Mouse (Mus musculus) cerebellum, postnatal 4 days (tissue): Measurements from ENCODE around the gene Jdp2.
"Not testable (repeated sequence)": the region's sequence is repeated elsewhere in the genome, so short reads cannot be mapped to it uniquely, and the experiment has no call there.

Source experiments
- DNase-seq, 2 experiments: peaks; one replicate each; pipeline ENCODE4 v3.0.0; 2022; ENCODE audit warnings: low spot score in 2 of 2, mixed read lengths in 1 of 2

Jdp2 gene

DNA sequence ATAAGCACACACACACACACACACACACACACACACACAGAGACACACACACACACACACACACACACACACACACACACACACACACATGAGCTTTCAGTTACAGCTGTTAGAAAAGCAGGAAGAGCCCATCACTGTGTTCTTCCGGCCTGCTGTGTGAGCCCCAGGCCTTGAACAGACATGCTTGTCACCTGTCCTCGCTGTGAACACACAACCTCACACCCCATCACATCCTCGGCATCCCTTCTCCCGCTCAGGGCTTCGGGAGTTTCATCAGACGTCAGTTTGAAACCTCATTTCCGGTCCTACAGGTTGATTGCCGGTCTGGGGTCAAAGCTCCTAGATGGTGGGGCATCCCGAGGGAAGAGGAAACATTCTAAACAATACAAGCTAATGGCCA lies 39.1 kb downstream of the Jdp2 start:
- DNase-seq, result no peak

DNA sequence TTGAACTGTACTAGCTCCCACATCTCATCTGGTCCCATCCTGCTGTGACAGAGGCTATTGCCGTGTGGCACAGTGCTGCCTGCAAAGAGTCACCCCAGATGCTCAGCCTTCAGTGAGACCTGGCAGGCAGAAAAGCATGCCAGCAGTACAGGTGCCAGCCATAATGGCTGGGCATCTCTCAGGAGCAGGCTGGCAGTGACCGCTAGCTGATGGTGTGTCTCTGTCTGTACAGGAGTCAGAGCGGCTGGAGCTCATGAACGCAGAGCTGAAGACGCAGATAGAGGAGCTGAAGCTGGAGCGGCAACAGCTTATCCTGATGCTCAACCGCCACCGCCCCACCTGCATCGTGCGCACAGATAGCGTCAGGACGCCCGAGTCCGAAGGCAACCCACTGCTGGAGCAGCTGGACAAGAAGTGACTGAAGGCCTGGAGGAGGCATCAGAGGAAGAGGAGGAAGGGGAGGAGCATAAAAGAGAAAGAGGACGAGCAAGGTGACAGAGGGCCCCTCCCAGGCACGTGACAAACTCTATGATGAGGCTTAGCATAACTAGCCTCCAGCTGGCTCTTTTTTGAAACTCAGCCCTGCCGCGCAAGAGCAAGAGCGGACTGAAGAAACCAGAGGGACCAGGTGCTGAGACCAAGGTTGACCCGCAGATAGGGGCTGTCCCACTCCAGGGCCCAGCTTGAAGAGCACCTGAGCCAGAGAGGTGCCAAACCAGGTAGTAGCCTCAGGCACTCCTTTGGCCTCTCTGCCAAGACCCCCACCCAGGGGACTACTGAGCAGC lies 39.9 kb downstream of the Jdp2 start:
- DNase-seq, result no peak

GRCm38 (mm10) chr12:85639326-85640008 lies 40.6 kb downstream of the Jdp2 start:
- DNase-seq, result peak; percentile 32 to 53

- DNase-seq, result no peak
Measured at GRCm38 (mm10) chr12:85640852-85641563, 42.2 kb downstream of the Jdp2 start.

DNA sequence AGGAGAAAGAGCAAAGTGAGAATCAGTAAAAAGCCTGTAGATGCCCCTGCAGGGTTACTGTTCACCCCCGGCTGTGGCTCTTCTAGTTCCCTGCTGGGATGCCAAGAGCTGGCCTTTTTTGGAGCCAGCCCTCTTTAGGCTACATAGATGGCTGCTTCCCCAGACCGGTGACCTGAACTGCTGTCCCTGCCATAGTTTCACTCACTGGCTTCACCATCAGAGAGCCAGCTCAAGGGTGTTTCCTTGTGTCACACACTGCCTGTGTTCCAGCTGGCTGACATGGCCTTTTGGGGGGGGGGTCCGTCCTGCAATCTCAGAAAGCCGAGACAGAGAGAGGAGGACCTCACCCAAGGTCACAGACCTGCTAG lies 42.7 kb downstream of the Jdp2 start:
- no peak for DNase-seq

- no peak for DNase-seq
Measured at GRCm38 (mm10) chr12:85643735-85644134, 44.9 kb downstream of the Jdp2 start.

DNA sequence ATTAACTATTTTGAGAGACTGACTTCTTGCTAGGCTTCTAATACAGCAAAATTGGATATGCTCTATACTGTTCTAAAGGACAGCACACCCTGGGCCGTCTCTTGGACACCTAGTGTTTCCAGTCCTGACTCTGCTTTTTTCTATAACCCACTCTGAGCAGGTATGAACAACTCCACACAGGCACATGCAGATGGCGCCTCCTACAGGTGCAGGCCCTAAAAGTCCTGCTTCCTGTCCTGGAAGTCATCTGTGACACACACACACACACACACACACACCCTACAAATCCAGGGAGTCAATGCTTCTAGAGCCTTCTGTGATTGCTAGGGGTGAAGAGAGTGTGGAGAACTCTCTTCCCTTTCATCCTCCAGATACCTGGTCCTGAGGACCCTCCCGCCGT lies 46.8 kb downstream of the Jdp2 start:
- DNase-seq, result peak in 1 of 2 experiments; percentile 13

GRCm38 (mm10) chr12:85647346-85647745 lies 48.5 kb downstream of the Jdp2 start:
- DNase-seq, result peak in 1 of 2 experiments; percentile 11

- no peak for DNase-seq
Measured at GRCm38 (mm10) chr12:85647955-85648354, 49.1 kb downstream of the Jdp2 start.

- DNase-seq, result peak in 1 of 2 experiments; percentile 19
Measured at GRCm38 (mm10) chr12:85659319-85659718, 60.5 kb downstream of the Jdp2 start.

DNA sequence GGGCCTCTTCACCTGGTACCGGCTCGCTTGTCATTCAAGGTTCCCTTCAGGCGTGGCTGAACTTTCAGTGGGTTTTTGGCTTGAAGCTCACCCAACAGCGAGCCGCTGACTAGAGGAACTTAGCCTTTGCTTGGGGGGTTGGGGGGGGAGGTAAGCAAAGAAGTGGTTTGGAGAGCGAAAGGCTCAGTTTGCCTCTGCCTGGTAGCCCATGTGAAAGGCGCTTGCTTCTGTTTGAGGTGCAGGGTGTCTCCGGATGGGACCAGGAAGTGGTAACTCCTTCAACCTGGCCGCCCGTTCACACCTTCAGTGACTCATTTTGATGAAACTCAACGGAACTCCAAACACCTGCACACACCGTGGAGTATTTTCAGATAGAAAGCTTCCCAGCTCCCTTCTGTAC lies 62.0 kb downstream of the Jdp2 start:
- no peak for DNase-seq

- DNase-seq, result not testable (repeated sequence)
Measured at GRCm38 (mm10) chr12:85662232-85662631, 63.4 kb downstream of the Jdp2 start.

GRCm38 (mm10) chr12:85662896-85663295 lies 64.1 kb downstream of the Jdp2 start:
- peak; percentile 58 to 79 for DNase-seq

DNA sequence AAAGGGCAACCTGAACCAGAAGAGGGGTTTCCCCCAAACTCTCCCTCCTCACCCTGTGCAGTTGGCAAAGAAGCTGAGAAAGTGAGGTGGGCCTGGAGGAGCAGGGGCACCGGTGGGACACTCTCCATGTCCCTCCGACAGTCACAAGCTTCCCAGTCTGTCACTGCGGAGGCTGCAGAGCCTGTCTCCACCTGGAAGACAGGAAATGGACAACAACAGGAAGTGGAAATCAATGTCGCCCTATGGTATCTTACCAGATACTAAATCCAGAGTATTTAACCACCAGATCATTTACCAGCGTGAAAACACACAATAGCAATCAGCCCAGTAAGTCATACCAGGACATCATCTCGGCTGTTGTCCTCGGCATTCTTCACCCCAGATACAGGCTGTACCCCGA lies 67.3 kb downstream of the Jdp2 start:
- no peak for DNase-seq

- DNase-seq, result no peak
Measured at GRCm38 (mm10) chr12:85667071-85667470, 68.2 kb downstream of the Jdp2 start.

DNA sequence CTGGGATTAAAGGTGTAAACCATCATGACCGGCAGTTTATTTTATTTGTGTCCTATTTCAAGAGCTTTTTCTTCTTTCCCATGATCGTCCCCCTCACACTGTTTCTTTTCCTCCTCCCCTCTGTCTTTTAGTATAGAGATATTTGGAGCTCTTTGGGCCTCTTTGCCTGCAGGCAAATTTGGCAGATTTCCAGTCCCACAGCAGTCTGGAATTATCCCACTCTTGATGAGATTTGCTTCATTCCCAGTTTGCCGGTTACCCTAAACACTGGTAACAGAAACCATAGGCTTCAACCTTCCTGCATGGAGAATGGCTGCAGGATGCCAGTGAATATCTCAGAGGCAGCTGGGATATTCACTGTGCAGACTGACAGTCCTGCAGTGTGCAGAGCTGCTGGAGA lies 69.9 kb downstream of the Jdp2 start:
- no peak for DNase-seq

GRCm38 (mm10) chr12:85670080-85670479 lies 71.3 kb downstream of the Jdp2 start:
- no peak for DNase-seq

DNA sequence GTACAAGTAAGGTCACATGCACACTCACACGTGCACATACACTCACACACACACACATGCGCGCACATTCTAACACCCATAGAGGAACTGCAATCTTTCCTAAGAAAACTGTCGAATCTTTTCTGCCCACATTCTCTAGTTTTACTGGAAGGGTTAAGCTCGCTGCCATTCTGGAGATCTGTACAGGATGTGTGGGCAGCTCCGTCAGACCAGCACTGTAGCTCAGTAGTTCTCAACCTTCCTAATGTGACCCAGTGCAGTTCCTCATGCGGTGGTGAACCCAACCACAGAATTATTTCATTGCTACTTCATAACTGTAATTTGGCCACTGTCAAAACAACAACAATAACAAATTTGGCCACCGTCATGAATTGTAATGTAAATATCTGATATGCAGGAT lies 75.1 kb downstream of the Jdp2 start:
- DNase-seq, result no peak

DNA sequence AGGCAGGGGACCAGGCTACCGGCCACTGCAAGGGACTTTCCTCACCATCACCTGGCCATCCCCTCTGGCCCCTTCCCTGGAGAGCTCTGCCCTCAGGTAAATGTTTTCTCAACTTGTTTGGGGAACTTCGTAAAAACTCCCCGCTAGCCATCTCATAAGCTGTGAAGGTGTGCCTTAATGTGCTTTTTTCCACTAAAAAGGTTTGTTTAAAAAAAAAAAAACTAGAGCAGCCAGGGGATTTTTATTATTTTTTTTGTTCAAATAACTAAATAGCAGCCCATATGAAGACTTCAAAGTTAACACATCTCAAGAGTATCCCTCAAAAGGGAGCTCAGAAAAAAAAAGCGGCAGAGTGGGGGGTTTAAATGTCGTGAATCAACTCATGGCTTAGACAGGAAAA lies 80.3 kb downstream of the Jdp2 start:
- no peak for DNase-seq

GRCm38 (mm10) chr12:85679808-85680207 lies 81.0 kb downstream of the Jdp2 start:
- no peak for DNase-seq

DNA sequence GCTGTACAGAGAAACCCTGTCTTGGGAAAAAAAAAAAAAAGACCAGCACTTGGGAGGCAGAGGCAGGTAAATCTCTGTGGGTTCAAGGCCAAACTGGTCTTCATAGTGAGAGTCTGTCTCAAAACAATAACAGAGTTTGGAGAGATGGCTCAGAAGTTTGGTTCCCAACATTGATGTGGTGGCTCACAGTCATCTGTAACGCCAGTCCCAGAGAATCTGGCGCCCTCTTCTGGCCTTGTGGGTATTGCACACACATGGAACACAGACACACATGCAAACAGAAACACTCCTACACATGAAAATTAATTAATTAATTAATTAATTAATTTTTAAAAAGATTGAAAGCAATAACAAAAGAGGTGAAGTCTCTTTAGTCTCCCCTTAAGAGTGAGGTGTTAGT lies 83.5 kb downstream of the Jdp2 start:
- DNase-seq, result no peak

GRCm38 (mm10) chr12:85684411-85685275 lies 85.8 kb downstream of the Jdp2 start:
- DNase-seq, result no peak
